Mouse (Mus musculus) heart, embryonic 14.5 days (tissue): ENCODE results near the gene Nae1. TPM values are rescaled to one million over a fixed set of nuclear protein-coding genes. Genes with fewer than 3 reads are reported as not detected.

Experiments used
- polyA plus RNA-seq: library from polyadenylated mRNA; unstranded; fragments of >200 nt; fragmentation: Nextera tagmentation; extraction: Ambion mirVana; gene quantifications from 2 replicates; pipeline ENCODE4 v1.2.1, GENCODE M21; 2014

Gene Nae1
- polyA plus RNA-seq, 1 experiment from 2014 or later = 80.0 TPM

Other genes with a start within 250 kb of the Nae1 start
- gene Cmtm2a, start 241.5 kb downstream of the Nae1 start, polyA plus RNA-seq = not detected in 2 replicates
- gene Gm45711, start 224.6 kb downstream of the Nae1 start, polyA plus RNA-seq = not detected in 2 replicates
- gene Cmtm1, start 224.5 kb downstream of the Nae1 start, polyA plus RNA-seq = not detected in 2 replicates
- not detected in 2 replicates for gene Gm11020, start 213.1 kb downstream of the Nae1 start, polyA plus RNA-seq
- gene Cmtm2b, start 212.4 kb downstream of the Nae1 start, polyA plus RNA-seq = not detected in 2 replicates
- gene Cmtm3, start 195.2 kb downstream of the Nae1 start, polyA plus RNA-seq = 94.1 and 103 TPM in 2 replicates
- gene Cmtm4, start 138.8 kb downstream of the Nae1 start, polyA plus RNA-seq = 2.1 and 2.4 TPM in 2 replicates
- 55.0 and 57.0 TPM in 2 replicates for gene Dync1li2, start 91.6 kb downstream of the Nae1 start, polyA plus RNA-seq
- gene Terb1, start 24.7 kb downstream of the Nae1 start, polyA plus RNA-seq = 0.18 TPM in 1 of 2 replicates, not detected in the other
- 2.2 and 2.3 TPM in 2 replicates for gene Car7, start 52 bp upstream of the Nae1 start, polyA plus RNA-seq
- gene Pdp2, start 56.8 kb upstream of the Nae1 start, polyA plus RNA-seq = 5.4 and 6.4 TPM in 2 replicates
- 21.5 and 26.4 TPM in 2 replicates for gene Cdh16, start 89.8 kb upstream of the Nae1 start, polyA plus RNA-seq
- 338 and 417 TPM in 2 replicates for gene Rrad, start 96.7 kb upstream of the Nae1 start, polyA plus RNA-seq
- gene Ciao2b, start 107.3 kb upstream of the Nae1 start, polyA plus RNA-seq = 198 and 201 TPM in 2 replicates
- not detected in 2 replicates for gene Ces2a, start 199.4 kb upstream of the Nae1 start, polyA plus RNA-seq